Mouse (Mus musculus): ENCODE results near the gene Kctd7. TPM values are rescaled to one million over a fixed set of nuclear protein-coding genes. Genes with fewer than 3 reads are reported as not detected.

Kctd7 gene
- polyA plus RNA-seq, 1 experiment: 4.5 TPM

GRCm38 (mm10) chr5:130197981-130198380, 53.3 kb downstream of the Kctd7 start:
- no peak overlapping the region for H3K4me3 ChIP-seq
- TF ChIP-seq TCF12 (IDR thresholded peaks at IDR 0.05; ENCODE audit: insufficient read depth, poor library complexity, severe bottlenecking): no peak
- TF ChIP-seq REST (IDR thresholded peaks at IDR 0.05; ENCODE audit: insufficient read depth, insufficient read length): no peak
- TF ChIP-seq MAX (IDR thresholded peaks at IDR 0.05; ENCODE audit: low read depth): no peak
- no peak for TF ChIP-seq MYOD1 (IDR thresholded peaks at IDR 0.05; ENCODE audit: control insufficient read depth in 1 of 3, insufficient read length in 2 of 3, low read depth in 2 of 3)
- TF ChIP-seq USF1 (IDR thresholded peaks at IDR 0.05; ENCODE audit: low read depth): no peak
- TF ChIP-seq POLR2AphosphoS2 (IDR thresholded peaks at IDR 0.05; ENCODE audit: insufficient read length, low read depth): no peak
- H3K79me2 ChIP-seq (ENCODE audit: control insufficient read depth, insufficient read depth): no peaks in the 10 kb centered on the region
- H3K36me3 ChIP-seq (ENCODE audit: control insufficient read depth, insufficient read depth): peaks cover 26% of the 10 kb centered on the region
- H3K27me3 ChIP-seq (ENCODE audit: control insufficient read depth, insufficient read depth, insufficient read length): no peaks in the 10 kb centered on the region
- H3ac ChIP-seq (ENCODE audit: control insufficient read depth, insufficient read length): no peak overlapping the region
- no peak overlapping the region for H3K4me2 ChIP-seq (ENCODE audit: low read depth)

DNA sequence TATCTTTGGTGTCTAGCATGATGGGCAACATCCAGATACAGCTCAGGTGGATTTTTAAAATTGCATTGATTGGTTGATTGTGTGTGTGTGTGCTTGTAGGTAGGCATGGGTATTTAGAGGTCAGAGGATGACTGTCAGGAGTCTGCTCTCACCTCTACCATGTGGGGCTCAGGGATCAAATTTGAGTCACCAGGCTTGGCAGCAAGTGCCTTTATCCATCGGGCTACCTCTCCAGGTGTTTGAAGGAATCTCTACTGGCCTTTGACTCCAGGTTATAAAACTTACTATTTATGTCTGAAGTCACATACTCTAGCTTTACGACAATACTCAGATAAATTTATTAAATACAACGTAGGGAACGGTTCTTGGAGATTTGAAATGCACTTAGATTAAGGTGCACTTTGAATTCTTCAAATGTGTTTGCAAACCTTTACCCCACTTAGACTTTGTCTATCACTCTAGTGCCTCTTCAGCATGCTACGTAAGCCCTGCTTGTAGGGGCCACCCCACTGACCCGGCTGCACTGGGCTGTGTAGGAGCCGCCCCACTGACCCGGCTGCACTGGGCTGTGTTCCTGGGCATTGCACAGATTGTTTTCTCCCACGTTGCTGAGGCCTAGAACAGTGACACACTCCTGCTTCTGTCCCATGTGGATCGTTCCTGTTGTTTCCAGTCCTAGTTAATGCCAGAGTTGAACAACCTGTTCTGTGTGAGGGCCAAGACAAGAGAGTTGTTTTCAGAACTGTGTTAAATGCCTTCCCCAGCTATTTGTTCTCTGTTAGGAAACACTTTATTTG, 55.8 kb downstream of the Kctd7 start:
- H3K4me2 ChIP-seq (ENCODE audit: low read depth): no peak overlapping the region
- no peaks in the 10 kb centered on the region for H3K79me2 ChIP-seq (ENCODE audit: control insufficient read depth, insufficient read depth)
- TF ChIP-seq MYOD1 (IDR thresholded peaks at IDR 0.05; ENCODE audit: control insufficient read depth in 1 of 3, insufficient read length in 2 of 3, low read depth in 2 of 3): no peak
- TF ChIP-seq REST (IDR thresholded peaks at IDR 0.05; ENCODE audit: insufficient read depth, insufficient read length): no peak
- no peak for TF ChIP-seq TCF12 (IDR thresholded peaks at IDR 0.05; ENCODE audit: insufficient read depth, poor library complexity, severe bottlenecking)
- no peak for TF ChIP-seq MAX (IDR thresholded peaks at IDR 0.05; ENCODE audit: low read depth)
- no peak for TF ChIP-seq CEBPB (IDR thresholded peaks at IDR 0.05; ENCODE audit: insufficient read depth, poor library complexity, severe bottlenecking)
- no peak for TF ChIP-seq POLR2AphosphoS2 (IDR thresholded peaks at IDR 0.05; ENCODE audit: insufficient read length, low read depth)
- no peak for TF ChIP-seq TCF3 (IDR thresholded peaks at IDR 0.05; ENCODE audit: insufficient read length, low read depth)
- TF ChIP-seq USF1 (IDR thresholded peaks at IDR 0.05; ENCODE audit: low read depth): no peak
- TF ChIP-seq MYOG (IDR thresholded peaks at IDR 0.05; ENCODE audit: control insufficient read depth in 1 of 3, insufficient read depth in 1 of 3, insufficient read length in 2 of 3, low read depth in 2 of 3): no peak
- no peaks in the 10 kb centered on the region for H3K27me3 ChIP-seq (ENCODE audit: control insufficient read depth, insufficient read depth, insufficient read length)
- no peak overlapping the region for H3K4me3 ChIP-seq
- H3K36me3 ChIP-seq (ENCODE audit: control insufficient read depth, insufficient read depth): peaks cover 30% of the 10 kb centered on the region
- no peak overlapping the region for H3ac ChIP-seq (ENCODE audit: control insufficient read depth, insufficient read length)

GRCm38 (mm10) chr5:130203948-130204347, 59.3 kb downstream of the Kctd7 start:
- H3ac ChIP-seq (ENCODE audit: control insufficient read depth, insufficient read length): no peak overlapping the region
- no peaks in the 10 kb centered on the region for H3K79me2 ChIP-seq (ENCODE audit: control insufficient read depth, insufficient read depth)
- H3K4me3 ChIP-seq: no peak overlapping the region
- no peaks in the 10 kb centered on the region for H3K27me3 ChIP-seq (ENCODE audit: control insufficient read depth, insufficient read depth, insufficient read length)
- H3K4me2 ChIP-seq (ENCODE audit: low read depth): no peak overlapping the region
- H3K36me3 ChIP-seq (ENCODE audit: control insufficient read depth, insufficient read depth): peaks cover 35% of the 10 kb centered on the region
- TF ChIP-seq SRF (IDR thresholded peaks at IDR 0.05; ENCODE audit: control insufficient read depth, insufficient read length, low read depth): no peak
- TF ChIP-seq TCF12 (IDR thresholded peaks at IDR 0.05; ENCODE audit: insufficient read depth, poor library complexity, severe bottlenecking): no peak
- no peak for TF ChIP-seq MYOG (IDR thresholded peaks at IDR 0.05; ENCODE audit: control insufficient read depth in 1 of 3, insufficient read depth in 1 of 3, insufficient read length in 2 of 3, low read depth in 2 of 3)
- TF ChIP-seq CEBPB (IDR thresholded peaks at IDR 0.05; ENCODE audit: insufficient read depth, poor library complexity, severe bottlenecking): no peak
- no peak for TF ChIP-seq MYOD1 (IDR thresholded peaks at IDR 0.05; ENCODE audit: control insufficient read depth in 1 of 3, insufficient read length in 2 of 3, low read depth in 2 of 3)
- no peak for TF ChIP-seq MAX (IDR thresholded peaks at IDR 0.05; ENCODE audit: low read depth)
- no peak for TF ChIP-seq REST (IDR thresholded peaks at IDR 0.05; ENCODE audit: insufficient read depth, insufficient read length)
- no peak for TF ChIP-seq USF1 (IDR thresholded peaks at IDR 0.05; ENCODE audit: low read depth)
- TF ChIP-seq POLR2AphosphoS2 (IDR thresholded peaks at IDR 0.05; ENCODE audit: insufficient read length, low read depth): no peak
- TF ChIP-seq TCF3 (IDR thresholded peaks at IDR 0.05; ENCODE audit: insufficient read length, low read depth): no peak
- TF ChIP-seq E2F4 (IDR thresholded peaks at IDR 0.05; ENCODE audit: insufficient read depth): no peak
- TF ChIP-seq POLR2A (IDR thresholded peaks at IDR 0.05; ENCODE audit: insufficient read length, low read depth): no peak

- H3ac ChIP-seq (ENCODE audit: control insufficient read depth, insufficient read length): no peak overlapping the region
- TF ChIP-seq TCF12 (IDR thresholded peaks at IDR 0.05; ENCODE audit: insufficient read depth, poor library complexity, severe bottlenecking): no peak
- TF ChIP-seq POLR2AphosphoS2 (IDR thresholded peaks at IDR 0.05; ENCODE audit: insufficient read length, low read depth): no peak
- TF ChIP-seq E2F4 (IDR thresholded peaks at IDR 0.05; ENCODE audit: insufficient read depth): no peak
- TF ChIP-seq CEBPB (IDR thresholded peaks at IDR 0.05; ENCODE audit: insufficient read depth, poor library complexity, severe bottlenecking): no peak
- no peak for TF ChIP-seq TCF3 (IDR thresholded peaks at IDR 0.05; ENCODE audit: insufficient read length, low read depth)
- no peak for TF ChIP-seq MYOG (IDR thresholded peaks at IDR 0.05; ENCODE audit: control insufficient read depth in 1 of 3, insufficient read depth in 1 of 3, insufficient read length in 2 of 3, low read depth in 2 of 3)
- TF ChIP-seq REST (IDR thresholded peaks at IDR 0.05; ENCODE audit: insufficient read depth, insufficient read length): no peak
- no peak for TF ChIP-seq USF1 (IDR thresholded peaks at IDR 0.05; ENCODE audit: low read depth)
- no peak for TF ChIP-seq MAX (IDR thresholded peaks at IDR 0.05; ENCODE audit: low read depth)
- no peak for TF ChIP-seq POLR2A (IDR thresholded peaks at IDR 0.05; ENCODE audit: insufficient read length, low read depth)
- no peak for TF ChIP-seq SRF (IDR thresholded peaks at IDR 0.05; ENCODE audit: control insufficient read depth, insufficient read length, low read depth)
- TF ChIP-seq MYOD1 (IDR thresholded peaks at IDR 0.05; ENCODE audit: control insufficient read depth in 1 of 3, insufficient read length in 2 of 3, low read depth in 2 of 3): no peak
- no peak overlapping the region for H3K4me2 ChIP-seq (ENCODE audit: low read depth)
- no peak overlapping the region for H3K4me3 ChIP-seq
- H3K36me3 ChIP-seq (ENCODE audit: control insufficient read depth, insufficient read depth): peaks cover 36% of the 10 kb centered on the region
- H3K27me3 ChIP-seq (ENCODE audit: control insufficient read depth, insufficient read depth, insufficient read length): no peaks in the 10 kb centered on the region
- no peaks in the 10 kb centered on the region for H3K79me2 ChIP-seq (ENCODE audit: control insufficient read depth, insufficient read depth)
Measured at GRCm38 (mm10) chr5:130204560-130204959, 59.9 kb downstream of the Kctd7 start.

Other genes with a start within 250 kb of the Kctd7 start
- gene Zbed5, start 249.1 kb upstream of the Kctd7 start, polyA plus RNA-seq (2012; fragmentation: generic; extraction: Trizol): 1.7 TPM
- gene Phkg1, start 246.3 kb upstream of the Kctd7 start, polyA plus RNA-seq (2012; fragmentation: generic; extraction: Trizol): 0.32 TPM
- gene Nupr1l, start 236.3 kb upstream of the Kctd7 start, polyA plus RNA-seq (2012; fragmentation: generic; extraction: Trizol): 1.1 TPM
- 13.2 TPM for gene Vkorc1l1, start 202.9 kb upstream of the Kctd7 start, polyA plus RNA-seq (2012; fragmentation: generic; extraction: Trizol)
- 35.0 TPM for gene Gusb, start 141.8 kb upstream of the Kctd7 start, polyA plus RNA-seq (2012; fragmentation: generic; extraction: Trizol)
- 45.8 TPM for gene Asl, start 115.6 kb upstream of the Kctd7 start, polyA plus RNA-seq (2012; fragmentation: generic; extraction: Trizol)
- gene Crcp, start 115.6 kb upstream of the Kctd7 start, polyA plus RNA-seq (2012; fragmentation: generic; extraction: Trizol): 30.8 TPM
- 9.4 TPM for gene Tpst1, start 71.5 kb upstream of the Kctd7 start, polyA plus RNA-seq (2012; fragmentation: generic; extraction: Trizol)
- gene Rabgef1, start 26.9 kb downstream of the Kctd7 start, polyA plus RNA-seq (2012; fragmentation: generic; extraction: Trizol): 18.8 TPM
- 25.3 TPM for gene Tmem248, start 72.2 kb downstream of the Kctd7 start, polyA plus RNA-seq (2012; fragmentation: generic; extraction: Trizol)
- 47.2 TPM for gene Sbds, start 110.7 kb downstream of the Kctd7 start, polyA plus RNA-seq (2012; fragmentation: generic; extraction: Trizol)
- gene Tyw1, start 110.8 kb downstream of the Kctd7 start, polyA plus RNA-seq (2012; fragmentation: generic; extraction: Trizol): 23.6 TPM
- gene Caln1, start 224.6 kb downstream of the Kctd7 start, polyA plus RNA-seq (2012; fragmentation: generic; extraction: Trizol): not detected
- gene A330070K13Rik, start 239.8 kb downstream of the Kctd7 start, polyA plus RNA-seq (2012; fragmentation: generic; extraction: Trizol): not detected